Mouse (Mus musculus) embryonic fibroblast, embryonic 13.5 days (primary cell): ENCODE measurements around the gene Ly6g6e.

ENCODE experiments used
- CTCF ChIP-seq: IDR thresholded peaks from 2 replicates; pipeline ENCODE4 v1.5.1; 2011; ENCODE audit warnings: mild to moderate bottlenecking, control low read depth, low read length, moderate library complexity, borderline replicate concordance; ENCODE audit not compliant: insufficient read depth
- POLR2A ChIP-seq: IDR thresholded peaks from 2 replicates; pipeline ENCODE4 v1.6.1; 2011; ENCODE audit warnings: low read depth, mild to moderate bottlenecking, control low read depth, low read length, moderate library complexity

DNA sequence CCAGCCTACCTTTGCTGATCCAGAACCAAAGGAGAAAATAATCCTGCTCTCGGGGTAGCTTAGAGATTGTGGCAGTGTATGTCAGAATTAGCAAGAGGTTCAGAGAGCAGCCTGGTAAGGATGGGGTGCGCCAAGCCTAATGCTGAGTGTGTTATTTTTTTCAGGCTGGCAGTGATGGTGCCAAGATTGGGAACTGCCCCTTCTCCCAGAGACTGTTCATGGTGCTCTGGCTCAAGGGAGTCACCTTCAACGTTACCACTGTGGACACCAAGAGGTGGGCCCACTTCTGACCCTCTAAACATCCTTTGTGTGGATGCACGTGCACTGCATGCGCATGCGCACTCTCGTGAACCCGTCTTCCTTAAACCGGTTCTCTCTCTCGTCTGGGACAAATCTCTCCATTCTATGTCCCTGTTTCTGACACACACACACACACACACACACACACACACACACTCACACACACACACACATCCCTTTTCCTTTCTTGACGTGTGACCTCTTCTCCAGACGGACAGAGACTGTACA lies 24.4 kb upstream of the Ly6g6e start:
- TF ChIP-seq POLR2A, result no peak
- no peak for TF ChIP-seq CTCF
